13 mouse cellular contexts compared by ENCODE assay signal in the genomic region with DNA sequence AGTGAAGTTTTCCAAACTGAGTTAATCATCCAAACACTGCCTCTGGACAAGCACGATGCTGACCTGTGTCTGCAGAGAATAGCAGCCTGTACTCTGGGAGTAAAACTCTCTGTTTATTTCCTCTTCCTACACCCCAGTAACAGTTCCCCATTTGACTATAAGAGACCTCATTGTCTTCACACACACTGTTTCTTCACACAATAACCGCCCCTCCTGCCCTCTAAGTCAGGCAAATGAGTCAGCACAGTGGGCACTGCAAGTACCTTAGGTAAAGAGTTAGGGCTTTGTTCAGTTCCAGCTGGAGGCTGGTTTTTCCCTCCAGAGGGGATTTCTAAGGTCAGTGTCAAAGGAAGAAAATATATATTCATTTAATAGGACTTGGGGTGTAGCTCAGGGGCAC. TPM values are rescaled to one million over a fixed set of nuclear protein-coding genes. Genes with fewer than 3 reads are reported as not detected.
DNase-seq lines count a peak whose midpoint lies in the region; ATAC-seq and TF ChIP-seq lines count a peak whose summit lies in the region.
"Had no signal": no experiment of that assay in that cellular context is flagged by ENCODE, and none has a peak within 500 bp of the region (broad histone marks: within the 10 kb centered on the region; RNA-seq: fewer than 3 reads in every experiment).

No protein-coding gene starts in this region.

- ATAC-seq in lung, postnatal 0 days: no peak
- ATAC-seq in megakaryocyte, adult 5-6 weeks (ENCODE audit: poor library complexity, severe bottlenecking): peak; percentile 79

- H3K4me3 ChIP-seq in lung, postnatal 0 days (ENCODE audit: low read depth, low read length): no peak overlapping the region
- no peak overlapping the region for H3K4me3 ChIP-seq in embryonic facial prominence, embryonic 10.5 days
- H3K4me3 ChIP-seq: hindbrain, embryonic 15.5 days; limb, embryonic 13.5 days had no signal

- whole genome bisulfite sequencing in lung, postnatal 0 days: 62% methylated on average over 2 of the region's 2 CpGs
- WGBS in embryonic facial prominence, embryonic 10.5 days: 24% methylated on average over 2 of the region's 2 CpGs

- TF ChIP-seq EP300 in lung, postnatal 0 days (IDR thresholded peaks at IDR 0.05): no peak

- H3K27me3 ChIP-seq in lung, postnatal 0 days (replicated peaks; ENCODE audit: insufficient read depth, low read length): no peaks in the 10 kb centered on the region
- H3K27me3 ChIP-seq in embryonic facial prominence, embryonic 10.5 days (replicated peaks; ENCODE audit: low read depth, poor library complexity, severe bottlenecking): no peaks in the 10 kb centered on the region
- H3K27me3 ChIP-seq: hindbrain, embryonic 15.5 days; limb, embryonic 13.5 days had no signal

- peak; percentile 6 for DNase-seq in cerebellum, adult 9-11 months
- no peak for DNase-seq in cerebellum, postnatal 10 days
- peak; percentile 31 for DNase-seq in lung, postnatal 0 days (ENCODE audit: low spot score)
- no peak for DNase-seq in lung, postnatal 10 days
- DNase-seq in NIH3T3 (ENCODE audit: low read depth): peak; percentile 59
- no peak for DNase-seq in embryonic facial prominence, embryonic 10.5 days (ENCODE audit: low spot score)
- no peak for DNase-seq in cerebellum, postnatal 4 days (ENCODE audit: low spot score in 2 of 2)
- DNase-seq: B cell, adult 2 months; kidney, postnatal 4 days had no signal

- no peaks in the 10 kb centered on the region for H3K36me3 ChIP-seq in lung, postnatal 0 days (ENCODE audit: insufficient read depth, low read length)
- no peaks in the 10 kb centered on the region for H3K36me3 ChIP-seq in embryonic facial prominence, embryonic 10.5 days (replicated peaks)
- H3K36me3 ChIP-seq: hindbrain, embryonic 15.5 days; limb, embryonic 13.5 days had no signal

- no peak overlapping the region for H3K27ac ChIP-seq in lung, postnatal 0 days (ENCODE audit: low read length)
- H3K27ac ChIP-seq in embryonic facial prominence, embryonic 10.5 days (replicated peaks): no peak overlapping the region
- H3K27ac ChIP-seq: hindbrain, embryonic 15.5 days; limb, embryonic 13.5 days had no signal

- no peaks in the 10 kb centered on the region for H3K9me3 ChIP-seq in lung, postnatal 0 days (ENCODE audit: low read length)
- H3K9me3 ChIP-seq in embryonic facial prominence, embryonic 10.5 days: no peaks in the 10 kb centered on the region
- H3K9me3 ChIP-seq: hindbrain, embryonic 15.5 days; limb, embryonic 13.5 days had no signal

- no peak overlapping the region for H3K4me2 ChIP-seq in lung, postnatal 0 days (replicated peaks; ENCODE audit: low read depth, low read length)
- H3K4me2 ChIP-seq: heart, embryonic 11.5 days; hindbrain, embryonic 15.5 days; limb, embryonic 13.5 days had no signal

- TF ChIP-seq CTCF in lung, postnatal 0 days (IDR thresholded peaks at IDR 0.05): no peak

- H3K4me1 ChIP-seq in lung, postnatal 0 days (ENCODE audit: insufficient read depth, low read depth, low read length): no peaks in the 10 kb centered on the region
- H3K4me1 ChIP-seq in embryonic facial prominence, embryonic 10.5 days: no peaks in the 10 kb centered on the region; the same call in 1 of the 2 replicates
- H3K4me1 ChIP-seq: hindbrain, embryonic 15.5 days; limb, embryonic 13.5 days had no signal

- H3K9ac ChIP-seq in lung, postnatal 0 days (replicated peaks; ENCODE audit: low read depth): no peak overlapping the region
- H3K9ac ChIP-seq: hindbrain, embryonic 15.5 days; limb, embryonic 13.5 days had no signal

RNA-seq across cellular contexts. Expression of gene Fyb, which starts 32.9 kb away (rescaled TPM):
- polyA plus RNA-seq in lung, postnatal 0 days (2015; fragmentation: Nextera tagmentation; extraction: Ambion mirVana): 7.5 TPM in 2 replicates
- 319 and 334 TPM in 2 replicates for total RNA-seq in megakaryocyte, adult 5-6 weeks (2015)
- total RNA-seq in megakaryocyte, adult 5-6 weeks (2017): 128 and 161 TPM in 2 replicates
- 2.3 and 3.3 TPM in 2 replicates for polyA plus RNA-seq in embryonic facial prominence, embryonic 10.5 days (2016; fragmentation: Nextera tagmentation; extraction: Ambion mirVana)

Comparison
In these comparisons a context has a peak if more than half of its experiments do, and no peak if none do; other contexts are left out.
1. DNase-seq: peak in cerebellum, adult 9-11 months (single experiment), lung, postnatal 0 days (single experiment) and NIH3T3 (single experiment); none in cerebellum, postnatal 10 days (0 of 2), lung, postnatal 10 days (single experiment), embryonic facial prominence, embryonic 10.5 days (single experiment) and cerebellum, postnatal 4 days (0 of 2).